29 mouse cellular contexts compared by ENCODE assay signal in genomic region chr1:88245881-88246280, GRCm38 (mm10). TPM values are rescaled to one million over a fixed set of nuclear protein-coding genes. Genes with fewer than 3 reads are reported as not detected.
"Had no signal": no experiment of that assay in that cellular context is flagged by ENCODE, and none has a peak within 500 bp of the region (broad histone marks: within the 10 kb centered on the region; RNA-seq: fewer than 3 reads in every experiment).

No protein-coding gene starts in this region.

- ATAC-seq: hindbrain, embryonic 16.5 days; inflammation-experienced regulatory T-cells, adult 6 months; liver, embryonic 12.5 days had no signal

- H3K4me3 ChIP-seq: gastrocnemius, adult 2 months; heart, embryonic 10.5 days; heart, embryonic 12.5 days; hindbrain, embryonic 10.5 days; hindbrain, embryonic 12.5 days; kidney, embryonic 15.5 days; limb, embryonic 13.5 days; limb, embryonic 15.5 days; liver, embryonic 12.5 days had no signal

- H3K27me3 ChIP-seq: heart, embryonic 12.5 days; hindbrain, embryonic 12.5 days; kidney, embryonic 15.5 days; limb, embryonic 13.5 days; limb, embryonic 15.5 days; liver, embryonic 12.5 days had no signal

- H3K36me3 ChIP-seq: heart, embryonic 10.5 days; heart, embryonic 12.5 days; hindbrain, embryonic 10.5 days; hindbrain, embryonic 12.5 days; kidney, embryonic 15.5 days; limb, embryonic 13.5 days; limb, embryonic 15.5 days; liver, embryonic 12.5 days had no signal

- H3K27ac ChIP-seq: gastrocnemius, adult 2 months; heart, embryonic 10.5 days; hindbrain, embryonic 10.5 days; hindbrain, embryonic 12.5 days; hindbrain, embryonic 14.5 days; kidney, embryonic 15.5 days; kidney, postnatal 0 days; limb, embryonic 13.5 days; limb, embryonic 15.5 days; liver, embryonic 12.5 days had no signal

- DNase-seq: gastrocnemius, adult 2 months; gastrocnemius, postnatal 10 days; gastrocnemius, postnatal 25 days; heart, adult 18-20 months; heart, postnatal 10 days; heart, postnatal 4 days; kidney, adult 11 months; kidney, adult 2 months; kidney, adult 9 months; layer of hippocampus, adult 9-11 months; layer of hippocampus, postnatal 36 days; left cerebral cortex, postnatal 4 days had no signal

- H3K4me2 ChIP-seq: heart, embryonic 12.5 days; hindbrain, embryonic 12.5 days; hindbrain, embryonic 14.5 days; kidney, embryonic 15.5 days; limb, embryonic 13.5 days; limb, embryonic 15.5 days; liver, embryonic 12.5 days had no signal

- H3K9ac ChIP-seq: heart, embryonic 12.5 days; hindbrain, embryonic 12.5 days; hindbrain, embryonic 14.5 days; kidney, embryonic 15.5 days; limb, embryonic 13.5 days; limb, embryonic 15.5 days; liver, embryonic 12.5 days had no signal

- H3K4me1 ChIP-seq: heart, embryonic 10.5 days; heart, embryonic 12.5 days; hindbrain, embryonic 10.5 days; hindbrain, embryonic 12.5 days; kidney, embryonic 15.5 days; limb, embryonic 13.5 days; limb, embryonic 15.5 days; liver, embryonic 12.5 days had no signal

RNA-seq across cellular contexts. Expression of gene Trpm8, which starts 31.6 kb away (rescaled TPM):
- polyA plus RNA-seq: heart, embryonic 12.5 days; heart, embryonic 16.5 days; hindbrain, embryonic 10.5 days; hindbrain, embryonic 12.5 days; inflammation-experienced regulatory T-cells, adult 6 months; kidney, adult 2 months; kidney, embryonic 15.5 days; kidney, postnatal 0 days; large intestine, adult 2 months; limb, embryonic 11.5 days; limb, embryonic 13.5 days; limb, embryonic 15.5 days; liver, embryonic 12.5 days had no signal

RNA-seq across cellular contexts. Expression of gene Ugt1a1, which starts 34.1 kb away (rescaled TPM):
- polyA plus RNA-seq: heart, embryonic 10.5 days; heart, embryonic 14.5 days; hindbrain, embryonic 10.5 days; hindbrain, embryonic 12.5 days; hindbrain, embryonic 14.5 days; hindbrain, embryonic 16.5 days; inflammation-experienced regulatory T-cells, adult 6 months; limb, embryonic 11.5 days; liver, embryonic 12.5 days had no signal

RNA-seq across cellular contexts. Expression of gene Dnajb3, which starts 40.3 kb away (rescaled TPM):
- polyA plus RNA-seq: liver, adult 2 months had no signal
